Mouse (Mus musculus) ES-E14 (cell line): Measurements from ENCODE around the gene Dnah8. TPM values are rescaled to one million over a fixed set of nuclear protein-coding genes. Genes with fewer than 3 reads are reported as not detected.

Experiments
- DNase-seq: peaks from one replicate; pipeline ENCODE4 v3.0.0-alpha.2; 2013; ENCODE audit warnings: low read depth, low spot score
- H3K27ac ChIP-seq: 2 replicates; pipeline ENCODE4 v1.5.1; 2012; ENCODE audit warnings: low read depth, mild to moderate bottlenecking, low read length, moderate library complexity, mixed read lengths; ENCODE audit not compliant: poor library complexity, insufficient read depth, severe bottlenecking
- H3K36me3 ChIP-seq: 2 replicates; pipeline ENCODE4 v1.6.1; 2012; ENCODE audit warnings: mild to moderate bottlenecking, low read length, moderate library complexity, mixed read lengths; ENCODE audit not compliant: control insufficient read depth, poor library complexity, insufficient read depth, severe bottlenecking
- H3K4me1 ChIP-seq, 2 experiments: fragments of 150-350 bp in 1 of 2; sonication (generic) in 1 of 2; 2 replicates each; pipeline ENCODE4 v1.6.1; 2012; ENCODE audit warnings: low read length in 2 of 2, mild to moderate bottlenecking in 1 of 2, mixed read lengths in 1 of 2; ENCODE audit not compliant: control insufficient read depth in 2 of 2, insufficient read depth in 2 of 2, poor library complexity in 1 of 2
- H3K4me3 ChIP-seq, 2 experiments: fragments of 150-350 bp in 1 of 2; sonication (generic) in 1 of 2; 2 replicates each; pipeline ENCODE4 v1.5.1; 2012; ENCODE audit warnings: low read length in 2 of 2, low read depth in 1 of 2, mild to moderate bottlenecking in 1 of 2, mixed read lengths in 1 of 2; ENCODE audit not compliant: insufficient read depth in 1 of 2, poor library complexity in 1 of 2, severe bottlenecking in 1 of 2
- H3K9ac ChIP-seq: 2 replicates; pipeline ENCODE4 v1.6.1; 2012; ENCODE audit warnings: low read depth, mild to moderate bottlenecking, low read length, mixed read lengths; ENCODE audit not compliant: poor library complexity, insufficient read depth, severe bottlenecking
- H3K9me3 ChIP-seq: fragments of 150-350 bp; sonication (generic); 2 replicates; pipeline ENCODE4 v1.6.1; 2012; ENCODE audit warnings: low read depth, mild to moderate bottlenecking, low read length; ENCODE audit not compliant: control insufficient read depth, insufficient read depth
- CHD2 ChIP-seq: IDR thresholded peaks from 2 replicates; pipeline ENCODE4 v1.6.1; 2014; ENCODE audit warnings: mild to moderate bottlenecking, low read depth, low read length, inconsistent platforms
- HCFC1 ChIP-seq: IDR thresholded peaks from 2 replicates; pipeline ENCODE4 v1.6.1; 2012; ENCODE audit warnings: low read length, inconsistent platforms, borderline replicate concordance; ENCODE audit not compliant: insufficient read depth
- MAFK ChIP-seq: IDR thresholded peaks from 2 replicates; pipeline ENCODE4 v1.6.1; 2014; ENCODE audit warnings: mild to moderate bottlenecking, low read depth, low read length, inconsistent platforms; ENCODE audit not compliant: insufficient read depth
- ZC3H11A ChIP-seq: IDR thresholded peaks from 2 replicates; pipeline ENCODE4 v1.6.1; 2012; ENCODE audit warnings: low read depth, mild to moderate bottlenecking, inconsistent platforms, low read length, borderline replicate concordance
- ZNF384 ChIP-seq: IDR thresholded peaks from 2 replicates; pipeline ENCODE4 v1.6.1; 2012; ENCODE audit warnings: low read depth, low read length, inconsistent platforms
- in situ Hi-C, 2 experiments: fragments of 600-800 bp; cut with MboI; formaldehyde crosslinking; loops; one replicate each; pipeline ENCODE4 v1.15.1; 2025; ENCODE audit warnings: low sequenced_read_pairs in 2 of 2, inconsistent platforms in 1 of 2; ENCODE audit not compliant: unreplicated experiment in 2 of 2
- total RNA-seq: library from RNA; depleted of rRNA; stranded (reverse); fragments of 300-350 nt; gene quantifications from 2 replicates; pipeline ENCODE4 v1.2.3, GENCODE M21; 2012

Gene Dnah8
- total RNA-seq, 1 experiment: 19.5 TPM

- TF ChIP-seq HCFC1 (no peak), MAFK (peak; percentile 84)
- no peaks in the 10 kb centered on the region for H3K9me3 ChIP-seq
- DNase-seq: peak; percentile 89
- in situ Hi-C loops: no loop called here
- H3K27ac ChIP-seq: 0 out of 2 replicates have a peak overlapping the region, but pooled peaks have one; percentile 25
- H3K36me3 ChIP-seq: peaks cover 24% of the 10 kb centered on the region
- H3K9ac ChIP-seq: no peak overlapping the region
- peaks cover 6 to 33% of the 10 kb centered on the region in 2 experiments for H3K4me1 ChIP-seq
- H3K4me3 ChIP-seq: no peak overlapping the region
Measured at GRCm38 (mm10) chr17:30590417-30591198, 33.5 kb upstream of the Dnah8 start.

- in situ Hi-C loops: no loop called here
- Histone ChIP-seq H3K9ac (peak overlapping the region; percentile 4; the same call in 1 of the 2 replicates), H3K27ac (peak overlapping the region; percentile 67; the same call in 1 of the 2 replicates), H3K4me3 (no peak overlapping the region), H3K9me3 (no peaks in the 10 kb centered on the region), H3K4me1 (peaks cover 22 to 42% of the 10 kb centered on the region in 2 experiments), H3K36me3 (peaks cover 42% of the 10 kb centered on the region)
- TF ChIP-seq ZC3H11A: no peak
- TF ChIP-seq ZNF384: no peak
- TF ChIP-seq HCFC1: no peak
- no peak for TF ChIP-seq CHD2
- TF ChIP-seq MAFK: no peak
- no peak for DNase-seq
Measured at GRCm38 (mm10) chr17:30594407-30594806, 29.7 kb upstream of the Dnah8 start.

- DNase-seq: no peak
- in situ Hi-C loops: no loop called here
- TF ChIP-seq MAFK (no peak), ZC3H11A (no peak), ZNF384 (no peak), CHD2 (no peak), HCFC1 (no peak)
Measured at GRCm38 (mm10) chr17:30594846-30595245, 29.3 kb upstream of the Dnah8 start.

GRCm38 (mm10) chr17:30597786-30598185, 26.4 kb upstream of the Dnah8 start:
- H3K27ac ChIP-seq: peak overlapping the region; percentile 19
- in situ Hi-C loops: no loop called here
- DNase-seq: no peak
- H3K4me1 ChIP-seq: peaks cover 34 to 43% of the 10 kb centered on the region in 2 experiments
- H3K9me3 ChIP-seq: no peaks in the 10 kb centered on the region
- peaks cover 42% of the 10 kb centered on the region for H3K36me3 ChIP-seq
- H3K9ac ChIP-seq: no peak overlapping the region; the same call in 1 of the 2 replicates
- no peak for TF ChIP-seq HCFC1
- no peak for TF ChIP-seq ZC3H11A
- TF ChIP-seq CHD2: no peak
- TF ChIP-seq MAFK: no peak
- TF ChIP-seq ZNF384: no peak
- no peak overlapping the region for H3K4me3 ChIP-seq

More at GRCm38 (mm10) chr17:30594846-30595245, 29.3 kb upstream of the Dnah8 start:
- no peak overlapping the region for H3K4me3 ChIP-seq
- peaks cover 42% of the 10 kb centered on the region for H3K36me3 ChIP-seq
- peaks cover 24 to 42% of the 10 kb centered on the region in 2 experiments for H3K4me1 ChIP-seq
- no peaks in the 10 kb centered on the region for H3K9me3 ChIP-seq
- peak overlapping the region; percentile 4; the same call in 1 of the 2 replicates for H3K9ac ChIP-seq
- peak overlapping the region; percentile 67; the same call in 1 of the 2 replicates for H3K27ac ChIP-seq
